8 mouse cellular contexts compared by ENCODE assay signal in the genomic region with DNA sequence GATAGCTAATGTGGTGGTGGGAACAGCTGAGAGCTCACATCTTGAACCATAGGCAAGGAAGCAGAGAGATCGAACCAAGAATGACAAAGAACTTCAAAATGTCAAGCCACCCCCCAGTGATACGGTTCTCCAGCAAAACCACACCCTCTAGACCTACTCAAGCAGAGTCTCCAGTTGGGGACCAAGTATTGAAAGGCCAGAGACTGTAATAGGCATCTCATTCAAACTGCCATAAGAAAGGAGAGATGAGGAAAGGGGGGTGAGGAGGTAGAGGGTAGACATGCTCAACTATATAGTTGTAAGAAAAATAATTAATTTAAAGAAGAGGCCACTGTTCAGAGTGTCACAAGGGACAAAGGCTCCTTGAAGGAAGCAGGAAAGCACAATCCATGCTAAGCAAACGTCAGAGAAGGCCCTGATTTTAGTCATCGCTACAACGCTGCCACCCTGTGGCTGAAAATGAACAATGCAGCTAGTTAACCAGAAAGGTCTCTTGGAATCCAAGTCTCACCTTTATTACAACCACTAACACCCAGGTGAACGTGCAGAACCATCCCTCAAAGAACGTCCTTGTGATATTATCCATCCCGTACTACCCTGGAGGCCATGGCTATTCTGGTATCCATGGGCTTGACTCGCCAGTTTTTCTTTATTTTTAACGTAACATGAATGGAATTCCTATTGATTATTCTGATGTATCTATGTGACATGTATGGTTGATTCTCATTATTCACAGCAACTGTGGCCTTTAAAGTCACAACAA. TPM values are rescaled to one million over a fixed set of nuclear protein-coding genes. Genes with fewer than 3 reads are reported as not detected.
DNase-seq lines count a peak whose midpoint lies in the region; ATAC-seq lines count a peak whose summit lies in the region.

No protein-coding gene starts in this region.

- H3K4me3 ChIP-seq in limb, embryonic 11.5 days (ENCODE audit: low read depth, low read length), result no peak overlapping the region
- H3K4me3 ChIP-seq in stomach, embryonic 16.5 days (replicated peaks; ENCODE audit: low read length), result no peak overlapping the region

- no peaks in the 10 kb centered on the region for H3K9me3 ChIP-seq in limb, embryonic 11.5 days (ENCODE audit: control insufficient read depth, low read length)
- H3K9me3 ChIP-seq in stomach, embryonic 16.5 days (replicated peaks; ENCODE audit: control insufficient read depth, low read length), result no peaks in the 10 kb centered on the region

- no peaks in the 10 kb centered on the region for H3K36me3 ChIP-seq in limb, embryonic 11.5 days (ENCODE audit: control insufficient read depth, insufficient read depth, low read length)
- no peaks in the 10 kb centered on the region for H3K36me3 ChIP-seq in stomach, embryonic 16.5 days (ENCODE audit: control insufficient read depth, insufficient read depth, low read length)

- no peaks in the 10 kb centered on the region for H3K27me3 ChIP-seq in limb, embryonic 11.5 days (ENCODE audit: control insufficient read depth, insufficient read depth, low read length)
- no peaks in the 10 kb centered on the region for H3K27me3 ChIP-seq in stomach, embryonic 16.5 days (ENCODE audit: control insufficient read depth, insufficient read depth, low read length)

- DNase-seq in urinary bladder, postnatal 14 days (ENCODE audit: low spot score), result peak; percentile 77
- DNase-seq in urinary bladder, adult 2 months (ENCODE audit: low spot score), result no peak
- peak; percentile 83 to 85 for DNase-seq in cerebellum, postnatal 10 days
- DNase-seq in frontal cortex, postnatal 14 days (ENCODE audit: low spot score in 2 of 2), result peak; percentile 55 to 74
- peak; percentile 60 for DNase-seq in kidney, adult 11 months
- DNase-seq in limb, embryonic 11.5 days (ENCODE audit: low spot score), result peak; percentile 85

- no peaks in the 10 kb centered on the region for H3K4me1 ChIP-seq in limb, embryonic 11.5 days (ENCODE audit: control insufficient read depth, insufficient read depth, low read length)
- 0 out of 2 replicates have a peak, but pooled peaks cover 2% of the 10 kb centered on the region for H3K4me1 ChIP-seq in stomach, embryonic 16.5 days (ENCODE audit: control insufficient read depth, insufficient read depth, low read length)

- peak; percentile 76 for ATAC-seq in limb, embryonic 11.5 days (ENCODE audit: insufficient number of reproducible peaks, low FRiP score, low TSS enrichment, low read depth)
- ATAC-seq in monocyte, adult 5-6 weeks (replicated peaks; ENCODE audit: insufficient number of reproducible peaks, low FRiP score, low TSS enrichment, poor library complexity, severe bottlenecking), result peak; percentile 75
- 0 out of 2 replicates have a peak, but pooled peaks have one; percentile 56 for ATAC-seq in stomach, embryonic 16.5 days (ENCODE audit: insufficient read depth, low FRiP score)

- H3K4me2 ChIP-seq in limb, embryonic 11.5 days (ENCODE audit: low read depth, severe bottlenecking), result no peak overlapping the region
- H3K4me2 ChIP-seq in stomach, embryonic 16.5 days (ENCODE audit: low read depth, low read length), result no peak overlapping the region

- no peak overlapping the region for H3K27ac ChIP-seq in limb, embryonic 11.5 days (replicated peaks; ENCODE audit: low read depth, low read length)
- no peak overlapping the region for H3K27ac ChIP-seq in stomach, embryonic 16.5 days (ENCODE audit: low read length)

- H3K9ac ChIP-seq in limb, embryonic 11.5 days (ENCODE audit: low read length), result no peak overlapping the region
- H3K9ac ChIP-seq in stomach, embryonic 16.5 days (ENCODE audit: low read length), result no peak overlapping the region

- 29% methylated on average over 10 of the region's 10 CpGs for WGBS in limb, embryonic 11.5 days
- 22% methylated on average over 10 of the region's 10 CpGs for WGBS in stomach, embryonic 16.5 days

RNA-seq across cellular contexts. Expression of gene Creb3l2, which starts 5.9 kb away (rescaled TPM):
- polyA plus RNA-seq in urinary bladder, adult 2 months (2012; rRNA removed), result 35.0 and 42.5 TPM in 2 replicates
- 25.2 and 27.5 TPM in 2 replicates for polyA plus RNA-seq in limb, embryonic 11.5 days (2014; fragmentation: Nextera tagmentation; extraction: Ambion mirVana)
- 2.9 to 3.8 TPM (median 2.9 TPM) in 3 replicates for total RNA-seq in monocyte, adult 5-6 weeks (2017)
- polyA plus RNA-seq in stomach, embryonic 16.5 days (2015; fragmentation: Nextera tagmentation; extraction: Ambion mirVana), result 18.6 and 20.3 TPM in 2 replicates
